Mouse (Mus musculus) myocyte (in vitro differentiated cells): ENCODE measurements at regions not wholly inside any gene's neighbourhood (a gene's known extent, or its start where the extent isn't known, plus 50 kb on each side); places are given as distances from the start of the nearest gene placed in this dataset.

ENCODE experiments used
- CEBPB ChIP-seq: IDR thresholded peaks from 2 replicates; pipeline ENCODE4 v1.6.1; 2011; ENCODE audit warnings: mild to moderate bottlenecking, moderate library complexity; ENCODE audit not compliant: poor library complexity, insufficient read depth, severe bottlenecking
- E2F4 ChIP-seq: IDR thresholded peaks from one replicate; pipeline ENCODE4 v1.6.1; 2011; ENCODE audit warnings: mild to moderate bottlenecking, control low read depth, moderate library complexity; ENCODE audit not compliant: insufficient read depth
- MYOD1 ChIP-seq, 3 experiments: IDR thresholded peaks; one replicate each; pipeline ENCODE4 v1.6.1; 2011; ENCODE audit warnings: control low read depth in 2 of 3, low read depth in 2 of 3, mild to moderate bottlenecking in 2 of 3, moderate library complexity in 1 of 3; ENCODE audit not compliant: insufficient read length in 2 of 3, control insufficient read depth in 1 of 3
- POLR2A ChIP-seq: IDR thresholded peaks from one replicate; pipeline ENCODE4 v1.6.1; 2011; ENCODE audit warnings: low read depth, mild to moderate bottlenecking, control low read depth, moderate library complexity; ENCODE audit not compliant: insufficient read length
- POLR2AphosphoS2 ChIP-seq: IDR thresholded peaks from one replicate; pipeline ENCODE4 v1.6.1; 2011; ENCODE audit warnings: low read depth, control low read depth; ENCODE audit not compliant: insufficient read length
- TCF12 ChIP-seq: IDR thresholded peaks from one replicate; pipeline ENCODE4 v1.6.1; 2011; ENCODE audit warnings: mild to moderate bottlenecking, control low read depth; ENCODE audit not compliant: poor library complexity, insufficient read depth, severe bottlenecking
- USF1 ChIP-seq: IDR thresholded peaks from one replicate; pipeline ENCODE4 v1.6.1; 2011; ENCODE audit warnings: low read depth, mild to moderate bottlenecking, control low read depth, moderate library complexity

- TF ChIP-seq TCF12, result no peak
- no peak for TF ChIP-seq USF1
- no peak for TF ChIP-seq POLR2AphosphoS2
- TF ChIP-seq POLR2A, result no peak
- TF ChIP-seq MYOD1 (IDR thresholded peaks at IDR 0.05; ENCODE audit: control insufficient read depth in 1 of 3, insufficient read length in 2 of 3, low read depth in 2 of 3), result no peak
- TF ChIP-seq E2F4, result no peak
- TF ChIP-seq CEBPB, result no peak
These were observed 482.0 kb downstream of the Tshz3 start for GRCm38 (mm10) chr7:37179907-37180306.
